In genomic region chr10:60463953-60464647, GRCm38 (mm10) we compare ENCODE assay signal across 23 mouse cellular contexts.
A peak's percentile ranks its signal among the peaks of the same experiment; 100 is the strongest.
DNase-seq lines count a peak whose midpoint lies in the region; ATAC-seq and TF ChIP-seq lines count a peak whose summit lies in the region.
"Had no signal": no experiment of that assay in that cellular context is flagged by ENCODE, and none has a peak within 500 bp of the region (broad histone marks: within the 10 kb centered on the region; RNA-seq: fewer than 3 reads in every experiment).

No protein-coding gene starts in this region.

- peak overlapping the region; percentile 52 for H3K27ac ChIP-seq in hindbrain, embryonic 13.5 days
- no peak overlapping the region for H3K27ac ChIP-seq in hindbrain, embryonic 10.5 days
- H3K27ac ChIP-seq in midbrain, embryonic 11.5 days (ENCODE audit: low read depth, low read length): no peak overlapping the region
- H3K27ac ChIP-seq in midbrain, embryonic 16.5 days (ENCODE audit: low read length): no peak overlapping the region
- H3K27ac ChIP-seq in embryonic facial prominence, embryonic 15.5 days (replicated peaks): no peak overlapping the region
- H3K27ac ChIP-seq: gastrocnemius, adult 2 months; heart, adult 2 months; intestine, embryonic 15.5 days; limb, embryonic 12.5 days; liver, embryonic 15.5 days had no signal

- no peak for DNase-seq in hindbrain, embryonic 10.5 days (ENCODE audit: low spot score)
- peak; percentile 81 for DNase-seq in midbrain, embryonic 11.5 days (ENCODE audit: low spot score, missing footprints)
- peak; percentile 14 for DNase-seq in brain, embryonic 14.5 days (ENCODE audit: low read depth)
- DNase-seq in embryo, embryonic 9.5 days (ENCODE audit: extremely low spot score): no peak
- DNase-seq: adrenal gland, postnatal 14 days; cerebellum, adult 18-20 months; cerebellum, postnatal 10 days; gastrocnemius, adult 2 months; gastrocnemius, postnatal 36 days; heart, adult 2 months; kidney, adult 2 months; kidney, postnatal 10 days; lung, embryonic 14.5 days; lung, postnatal 14 days had no signal

- no peak overlapping the region for H3K4me3 ChIP-seq in hindbrain, embryonic 13.5 days
- H3K4me3 ChIP-seq in hindbrain, embryonic 10.5 days: no peak overlapping the region
- no peak overlapping the region for H3K4me3 ChIP-seq in midbrain, embryonic 11.5 days (ENCODE audit: low read depth, low read length)
- no peak overlapping the region for H3K4me3 ChIP-seq in midbrain, embryonic 16.5 days (ENCODE audit: low read depth, low read length)
- H3K4me3 ChIP-seq in embryonic facial prominence, embryonic 15.5 days (replicated peaks): no peak overlapping the region
- H3K4me3 ChIP-seq: erythroblast, embryonic 14.5 days; gastrocnemius, adult 2 months; heart, adult 2 months; heart, embryonic 12.5 days; intestine, embryonic 15.5 days; limb, embryonic 12.5 days; liver, embryonic 15.5 days had no signal

- no peak for TF ChIP-seq CTCF in brain, embryonic 14.5 days (IDR thresholded peaks at IDR 0.05; ENCODE audit: borderline replicate concordance, extremely low read depth, insufficient read depth, insufficient read length)

- no peaks in the 10 kb centered on the region; the same call in 1 of the 2 replicates for H3K9me3 ChIP-seq in hindbrain, embryonic 13.5 days
- peaks cover 5% of the 10 kb centered on the region; the same call in 1 of the 2 replicates for H3K9me3 ChIP-seq in hindbrain, embryonic 10.5 days
- H3K9me3 ChIP-seq in midbrain, embryonic 11.5 days (ENCODE audit: control insufficient read depth, low read length): no peaks in the 10 kb centered on the region
- no peaks in the 10 kb centered on the region for H3K9me3 ChIP-seq in midbrain, embryonic 16.5 days (replicated peaks; ENCODE audit: control insufficient read depth, low read length, poor library complexity, severe bottlenecking)
- H3K9me3 ChIP-seq in embryonic facial prominence, embryonic 15.5 days (replicated peaks): no peaks in the 10 kb centered on the region
- H3K9me3 ChIP-seq: intestine, embryonic 15.5 days; limb, embryonic 12.5 days; liver, embryonic 15.5 days had no signal

- H3K9ac ChIP-seq in hindbrain, embryonic 13.5 days: no peak overlapping the region
- no peak overlapping the region for H3K9ac ChIP-seq in midbrain, embryonic 11.5 days (ENCODE audit: low read length)
- no peak overlapping the region for H3K9ac ChIP-seq in midbrain, embryonic 16.5 days (ENCODE audit: low read depth, low read length)
- H3K9ac ChIP-seq in embryonic facial prominence, embryonic 15.5 days: no peak overlapping the region
- H3K9ac ChIP-seq: heart, embryonic 12.5 days; intestine, embryonic 15.5 days; limb, embryonic 12.5 days; liver, embryonic 15.5 days; lung, embryonic 14.5 days had no signal

- 66% methylated on average over 13 of the region's 13 CpGs for WGBS in hindbrain, embryonic 13.5 days
- WGBS in hindbrain, embryonic 10.5 days: 85% methylated on average over 13 of the region's 13 CpGs
- WGBS in midbrain, embryonic 11.5 days: 85% methylated on average over 13 of the region's 13 CpGs
- 79% methylated on average over 13 of the region's 13 CpGs for whole genome bisulfite sequencing in midbrain, embryonic 16.5 days
- WGBS in embryonic facial prominence, embryonic 15.5 days: 50% methylated on average over 13 of the region's 13 CpGs

- no peak for ATAC-seq in hindbrain, embryonic 13.5 days (ENCODE audit: low FRiP score)
- ATAC-seq in midbrain, embryonic 11.5 days (ENCODE audit: low FRiP score): no peak
- ATAC-seq in midbrain, embryonic 16.5 days: no peak
- ATAC-seq in embryonic facial prominence, embryonic 15.5 days (ENCODE audit: insufficient number of reproducible peaks, low FRiP score, low TSS enrichment, low read depth): 0 out of 2 replicates have a peak, but pooled peaks have one; percentile 3
- ATAC-seq: forebrain, embryonic 16.5 days; intestine, embryonic 15.5 days had no signal

- H3K4me1 ChIP-seq in hindbrain, embryonic 13.5 days (replicated peaks): peaks cover 7% of the 10 kb centered on the region
- peaks cover 23% of the 10 kb centered on the region for H3K4me1 ChIP-seq in hindbrain, embryonic 10.5 days (replicated peaks)
- H3K4me1 ChIP-seq in midbrain, embryonic 11.5 days (ENCODE audit: control insufficient read depth, insufficient read depth, low read length): no peaks in the 10 kb centered on the region
- H3K4me1 ChIP-seq in midbrain, embryonic 16.5 days (ENCODE audit: control insufficient read depth, insufficient read depth, low read length): no peaks in the 10 kb centered on the region
- peaks cover 4% of the 10 kb centered on the region; the same call in 1 of the 2 replicates for H3K4me1 ChIP-seq in embryonic facial prominence, embryonic 15.5 days
- H3K4me1 ChIP-seq: heart, embryonic 12.5 days; intestine, embryonic 15.5 days; limb, embryonic 12.5 days; liver, embryonic 15.5 days had no signal

- TF ChIP-seq POLR2A in brain, embryonic 14.5 days (IDR thresholded peaks at IDR 0.05; ENCODE audit: borderline replicate concordance, extremely low read depth, insufficient read depth, insufficient read length, poor library complexity, severe bottlenecking): no peak

- peaks cover 23% of the 10 kb centered on the region for H3K27me3 ChIP-seq in hindbrain, embryonic 13.5 days
- peaks cover 15% of the 10 kb centered on the region for H3K27me3 ChIP-seq in hindbrain, embryonic 10.5 days (ENCODE audit: insufficient read depth, poor library complexity, severe bottlenecking)
- no peaks in the 10 kb centered on the region for H3K27me3 ChIP-seq in midbrain, embryonic 11.5 days (ENCODE audit: control insufficient read depth, insufficient read depth, low read length)
- no peaks in the 10 kb centered on the region for H3K27me3 ChIP-seq in midbrain, embryonic 16.5 days (ENCODE audit: control insufficient read depth, insufficient read depth, low read depth, low read length)
- no peaks in the 10 kb centered on the region for H3K27me3 ChIP-seq in embryonic facial prominence, embryonic 15.5 days
- H3K27me3 ChIP-seq: intestine, embryonic 15.5 days; liver, embryonic 15.5 days had no signal

- no peaks in the 10 kb centered on the region for H3K36me3 ChIP-seq in hindbrain, embryonic 13.5 days
- H3K36me3 ChIP-seq in hindbrain, embryonic 10.5 days: no peaks in the 10 kb centered on the region
- no peaks in the 10 kb centered on the region for H3K36me3 ChIP-seq in midbrain, embryonic 11.5 days (ENCODE audit: control insufficient read depth, insufficient read depth, low read length)
- no peaks in the 10 kb centered on the region for H3K36me3 ChIP-seq in midbrain, embryonic 16.5 days (ENCODE audit: control insufficient read depth, insufficient read depth, low read length)
- no peaks in the 10 kb centered on the region for H3K36me3 ChIP-seq in embryonic facial prominence, embryonic 15.5 days
- H3K36me3 ChIP-seq: heart, embryonic 12.5 days; intestine, embryonic 15.5 days; limb, embryonic 12.5 days; liver, embryonic 15.5 days had no signal

- no peak overlapping the region for H3K4me2 ChIP-seq in hindbrain, embryonic 13.5 days
- no peak overlapping the region for H3K4me2 ChIP-seq in midbrain, embryonic 11.5 days
- no peak overlapping the region for H3K4me2 ChIP-seq in midbrain, embryonic 16.5 days (ENCODE audit: low read length)
- H3K4me2 ChIP-seq in embryonic facial prominence, embryonic 15.5 days (replicated peaks): no peak overlapping the region
- H3K4me2 ChIP-seq: heart, embryonic 12.5 days; intestine, embryonic 15.5 days; limb, embryonic 12.5 days; liver, embryonic 15.5 days; lung, embryonic 14.5 days had no signal

Comparison
In these comparisons a context has a peak if more than half of its experiments do, and no peak if none do; other contexts are left out.
1. DNase-seq: peak in midbrain, embryonic 11.5 days (single experiment) and brain, embryonic 14.5 days (single experiment); none in hindbrain, embryonic 10.5 days (single experiment) and embryo, embryonic 9.5 days (single experiment).